12 mouse cellular contexts compared by ENCODE assay signal in genomic region chr8:111568029-111568428, GRCm38 (mm10). TPM values are rescaled to one million over a fixed set of nuclear protein-coding genes. Genes with fewer than 3 reads are reported as not detected.
A peak's percentile ranks its signal among the peaks of the same experiment; 100 is the strongest.
DNase-seq lines count a peak whose midpoint lies in the region; ATAC-seq and TF ChIP-seq lines count a peak whose summit lies in the region.
"Had no signal": no experiment of that assay in that cellular context is flagged by ENCODE, and none has a peak within 500 bp of the region (broad histone marks: within the 10 kb centered on the region; RNA-seq: fewer than 3 reads in every experiment).

No protein-coding gene starts in this region.

- ATAC-seq in hindbrain, embryonic 11.5 days (ENCODE audit: low FRiP score): no peak
- ATAC-seq in liver, embryonic 13.5 days (ENCODE audit: low read depth): peak; percentile 86
- ATAC-seq: activated CD4-positive, CD25-positive, alpha-beta regulatory T cell, adult 4 months; inflammation-experienced regulatory T-cells, adult 6 months had no signal

- DNase-seq in hindbrain, embryonic 10.5 days (ENCODE audit: low spot score): no peak
- DNase-seq in hindbrain, embryonic 11.5 days (ENCODE audit: low spot score): no peak
- DNase-seq in c-Kit-positive CD71-positive TER-119-negative erythroid progenitor cells, embryonic 14.5 days (ENCODE audit: low read depth): peak; percentile 57
- peak; percentile 54 for DNase-seq in liver, embryonic 13.5 days
- DNase-seq in kidney, postnatal 4 days: no peak
- DNase-seq in adrenal gland, adult 2 months: no peak

- H3K4me3 ChIP-seq in hindbrain, embryonic 10.5 days: no peak overlapping the region
- H3K4me3 ChIP-seq in hindbrain, embryonic 11.5 days (ENCODE audit: low read depth, low read length): no peak overlapping the region
- H3K4me3 ChIP-seq in E14TG2a.4 (replicated peaks; ENCODE audit: low read length): 0 out of 2 replicates have a peak overlapping the region, but pooled peaks have one; percentile 17
- 0 out of 2 replicates have a peak overlapping the region, but pooled peaks have one; percentile 6 for H3K4me3 ChIP-seq in liver, embryonic 13.5 days (replicated peaks)
- H3K4me3 ChIP-seq: embryonic facial prominence, embryonic 13.5 days; midbrain, embryonic 12.5 days had no signal

- no peaks in the 10 kb centered on the region for H3K27me3 ChIP-seq in hindbrain, embryonic 10.5 days (ENCODE audit: insufficient read depth, poor library complexity, severe bottlenecking)
- H3K27me3 ChIP-seq in hindbrain, embryonic 11.5 days (ENCODE audit: control insufficient read depth, insufficient read depth, low read length): no peaks in the 10 kb centered on the region
- no peaks in the 10 kb centered on the region for H3K27me3 ChIP-seq in E14TG2a.4 (ENCODE audit: insufficient read depth, low read length)
- H3K27me3 ChIP-seq in liver, embryonic 13.5 days: no peaks in the 10 kb centered on the region
- H3K27me3 ChIP-seq: CH12.LX; embryonic facial prominence, embryonic 13.5 days; midbrain, embryonic 12.5 days had no signal

- H3K4me2 ChIP-seq in hindbrain, embryonic 11.5 days (replicated peaks; ENCODE audit: low read depth, low read length): no peak overlapping the region
- peak overlapping the region; percentile 48 for H3K4me2 ChIP-seq in liver, embryonic 13.5 days
- H3K4me2 ChIP-seq: embryonic facial prominence, embryonic 13.5 days; midbrain, embryonic 12.5 days had no signal

- peaks cover 52% of the 10 kb centered on the region for H3K4me1 ChIP-seq in hindbrain, embryonic 10.5 days (replicated peaks)
- H3K4me1 ChIP-seq in hindbrain, embryonic 11.5 days (replicated peaks; ENCODE audit: control insufficient read depth, insufficient read depth, low read length): peaks cover 4% of the 10 kb centered on the region; the same call in 1 of the 2 replicates
- H3K4me1 ChIP-seq in E14TG2a.4 (replicated peaks; ENCODE audit: low read depth, low read length): peaks cover 78% of the 10 kb centered on the region
- H3K4me1 ChIP-seq in liver, embryonic 13.5 days (replicated peaks): peaks cover 90% of the 10 kb centered on the region

- TF ChIP-seq CTCF in E14TG2a.4 (conservative IDR thresholded peaks at IDR 0.05; ENCODE audit: low read length): no peak; the same call in 1 of the 2 replicates

- H3K27ac ChIP-seq in hindbrain, embryonic 10.5 days: peak overlapping the region; percentile 54; the same call in 1 of the 2 replicates
- H3K27ac ChIP-seq in hindbrain, embryonic 11.5 days (ENCODE audit: low read depth, low read length): no peak overlapping the region
- H3K27ac ChIP-seq in liver, embryonic 13.5 days: peak overlapping the region; percentile 89
- H3K27ac ChIP-seq: embryonic facial prominence, embryonic 13.5 days; midbrain, embryonic 12.5 days had no signal

- H3K9ac ChIP-seq in hindbrain, embryonic 11.5 days (ENCODE audit: low read depth, low read length): no peak overlapping the region
- H3K9ac ChIP-seq in liver, embryonic 13.5 days: peak overlapping the region; percentile 52
- H3K9ac ChIP-seq: embryonic facial prominence, embryonic 13.5 days; midbrain, embryonic 12.5 days had no signal

- H3K9me3 ChIP-seq in hindbrain, embryonic 10.5 days: no peaks in the 10 kb centered on the region
- no peaks in the 10 kb centered on the region for H3K9me3 ChIP-seq in hindbrain, embryonic 11.5 days (ENCODE audit: control insufficient read depth, low read length)
- no peaks in the 10 kb centered on the region for H3K9me3 ChIP-seq in E14TG2a.4 (ENCODE audit: low read length)
- no peaks in the 10 kb centered on the region for H3K9me3 ChIP-seq in liver, embryonic 13.5 days (replicated peaks)
- H3K9me3 ChIP-seq: embryonic facial prominence, embryonic 13.5 days; midbrain, embryonic 12.5 days had no signal

- H3K36me3 ChIP-seq in hindbrain, embryonic 10.5 days: peaks cover 3% of the 10 kb centered on the region
- no peaks in the 10 kb centered on the region for H3K36me3 ChIP-seq in hindbrain, embryonic 11.5 days (ENCODE audit: control insufficient read depth, insufficient read depth, low read length)
- no peaks in the 10 kb centered on the region for H3K36me3 ChIP-seq in E14TG2a.4 (ENCODE audit: insufficient read depth, low read length)
- H3K36me3 ChIP-seq in liver, embryonic 13.5 days: no peaks in the 10 kb centered on the region
- H3K36me3 ChIP-seq: embryonic facial prominence, embryonic 13.5 days; midbrain, embryonic 12.5 days had no signal

- WGBS in hindbrain, embryonic 10.5 days: 65% methylated on average over 3 of the region's 3 CpGs
- 55% methylated on average over 3 of the region's 3 CpGs for WGBS in hindbrain, embryonic 11.5 days
- WGBS in liver, embryonic 13.5 days (ENCODE audit: insufficient replicate concordance): 14% methylated on average over 3 of the region's 3 CpGs

RNA-seq across cellular contexts. Expression of gene Znrf1, which starts 32.1 kb away (rescaled TPM):
- polyA plus RNA-seq in hindbrain, embryonic 10.5 days (2016; fragmentation: Nextera tagmentation; extraction: Ambion mirVana): 29.9 and 52.5 TPM in 2 replicates
- polyA plus RNA-seq in hindbrain, embryonic 11.5 days (2014; fragmentation: Nextera tagmentation; extraction: Ambion mirVana): 48.3 and 48.7 TPM in 2 replicates
- polyA plus RNA-seq in liver, embryonic 13.5 days (2015; fragmentation: Nextera tagmentation; extraction: Ambion mirVana): 5.3 and 5.7 TPM in 2 replicates
- 10 to 100 TPM; 34.7 to 37.3 TPM for total RNA-seq in adrenal gland, adult 2 months (2021)
- polyA plus RNA-seq in adrenal gland, adult 2 months (2012; rRNA removed): 105 and 109 TPM in 2 replicates

RNA-seq across cellular contexts. Expression of gene Wdr59, which starts 46.1 kb away (rescaled TPM):
- polyA plus RNA-seq in hindbrain, embryonic 10.5 days (2016; fragmentation: Nextera tagmentation; extraction: Ambion mirVana): 3.8 and 4.8 TPM in 2 replicates
- polyA plus RNA-seq in hindbrain, embryonic 11.5 days (2014; fragmentation: Nextera tagmentation; extraction: Ambion mirVana): 2.9 and 4.6 TPM in 2 replicates
- 1.8 and 2.5 TPM in 2 replicates for polyA plus RNA-seq in liver, embryonic 13.5 days (2015; fragmentation: Nextera tagmentation; extraction: Ambion mirVana)
- 10 to 100 TPM; 10.6 to 12.4 TPM for total RNA-seq in adrenal gland, adult 2 months (2021)
- polyA plus RNA-seq in adrenal gland, adult 2 months (2012; rRNA removed): 5.1 and 7.2 TPM in 2 replicates

Comparison
In these comparisons a context has a peak if more than half of its experiments do, and no peak if none do; other contexts are left out.
1. DNase-seq: peak in c-Kit-positive CD71-positive TER-119-negative erythroid progenitor cells, embryonic 14.5 days (single experiment) and liver, embryonic 13.5 days (single experiment); none in hindbrain, embryonic 10.5 days (single experiment), hindbrain, embryonic 11.5 days (single experiment), kidney, postnatal 4 days (0 of 2) and adrenal gland, adult 2 months (single experiment).
2. H3K4me3 ChIP-seq: peak in E14TG2a.4 (single experiment) and liver, embryonic 13.5 days (single experiment); none in hindbrain, embryonic 10.5 days (single experiment) and hindbrain, embryonic 11.5 days (single experiment).